Mouse (Mus musculus) kidney, adult 2 months (tissue): ENCODE measurements around the gene Chd4.

Experiments used
- CTCF ChIP-seq: fragments of 200-500 bp; conservative IDR thresholded peaks from 2 replicates; pipeline ENCODE4 v1.5.1; 2011; ENCODE audit warnings: low read depth, mild to moderate bottlenecking, control low read depth, low read length, moderate library complexity, mixed read lengths; ENCODE audit not compliant: insufficient read depth, insufficient read length
- POLR2A ChIP-seq: fragments of 200-500 bp; IDR thresholded peaks from one replicate; pipeline ENCODE4 v1.6.1; 2011; ENCODE audit warnings: low read depth, low read length, control low read depth

GRCm38 (mm10) chr6:125156491-125156890 lies 60.7 kb downstream of the Chd4 start:
- TF ChIP-seq CTCF (no peak), POLR2A (no peak)
